In the genomic region with DNA sequence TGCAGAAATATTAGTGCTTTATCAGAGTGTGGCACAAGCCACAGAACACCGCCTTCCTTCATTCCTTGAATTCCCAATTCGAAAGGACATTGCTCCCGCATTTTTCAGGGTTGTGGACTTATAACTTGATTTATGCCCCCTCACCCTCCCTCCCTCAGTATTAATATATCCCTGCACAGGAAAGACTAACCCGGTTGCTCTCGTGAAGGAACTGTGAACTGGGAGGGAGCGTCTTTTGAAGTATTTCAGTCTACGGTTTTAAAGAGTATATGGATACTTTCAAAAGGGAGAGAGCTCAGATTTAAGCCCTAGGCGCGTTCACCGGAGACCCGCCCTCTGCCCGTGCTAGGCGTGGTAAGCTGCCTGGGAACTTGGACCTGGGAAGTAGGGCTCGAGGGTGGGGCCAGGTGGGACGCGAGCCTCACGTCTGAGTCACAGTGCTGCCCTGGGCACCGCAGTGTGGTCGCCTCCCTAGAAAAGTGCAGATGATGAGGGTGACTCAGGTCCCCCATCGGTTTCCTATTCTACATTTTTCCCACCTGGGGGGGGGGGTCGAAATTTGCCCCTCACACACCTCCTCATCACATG, we compare ENCODE assay signal across 11 mouse cellular contexts. TPM values are rescaled to one million over a fixed set of nuclear protein-coding genes. Genes with fewer than 3 reads are reported as not detected.
DNase-seq lines count a peak whose midpoint lies in the region; ATAC-seq and TF ChIP-seq lines count a peak whose summit lies in the region.
"Had no signal": no experiment of that assay in that cellular context is flagged by ENCODE, and none has a peak within 500 bp of the region (broad histone marks: within the 10 kb centered on the region; RNA-seq: fewer than 3 reads in every experiment).

No protein-coding gene starts in this region.

- no peak for TF ChIP-seq POLR2A in embryonic fibroblast, embryonic 13.5 days (IDR thresholded peaks at IDR 0.05; ENCODE audit: low read depth, low read length)

- peak; percentile 85 for DNase-seq in stomach, postnatal 0 days (ENCODE audit: low spot score)
- DNase-seq in left cerebral cortex, postnatal 10 days (ENCODE audit: extremely low spot score in 1 of 2, low spot score in 2 of 2): no peak
- DNase-seq: thymus, postnatal 14 days had no signal

- H3K4me3 ChIP-seq in megakaryocyte, embryonic 14.5 days (replicated peaks): peak overlapping the region; percentile 23
- H3K4me3 ChIP-seq in embryonic fibroblast, embryonic 13.5 days (ENCODE audit: insufficient read depth, low read length): no peak overlapping the region
- no peak overlapping the region for H3K4me3 ChIP-seq in limb, embryonic 15.5 days
- H3K4me3 ChIP-seq in stomach, postnatal 0 days (ENCODE audit: low read depth, low read length): no peak overlapping the region
- H3K4me3 ChIP-seq: left cerebral cortex, adult 2 months; neural tube, embryonic 15.5 days had no signal

- H3K9ac ChIP-seq in limb, embryonic 15.5 days: no peak overlapping the region
- no peak overlapping the region for H3K9ac ChIP-seq in stomach, postnatal 0 days (ENCODE audit: low read length)
- H3K9ac ChIP-seq: hindbrain, embryonic 14.5 days; neural tube, embryonic 15.5 days had no signal

- no peak for TF ChIP-seq CTCF in embryonic fibroblast, embryonic 13.5 days (IDR thresholded peaks at IDR 0.05; ENCODE audit: borderline replicate concordance, insufficient read depth, low read length)
- no peak for TF ChIP-seq CTCF in stomach, postnatal 0 days (IDR thresholded peaks at IDR 0.05; ENCODE audit: low read depth)

- intact Hi-C loops in left cerebral cortex, postnatal 10 days (cut with DNase I): no loop called here

- no peaks in the 10 kb centered on the region for H3K36me3 ChIP-seq in megakaryocyte, embryonic 14.5 days (replicated peaks; ENCODE audit: low read length)
- no peaks in the 10 kb centered on the region for H3K36me3 ChIP-seq in limb, embryonic 15.5 days
- H3K36me3 ChIP-seq in stomach, postnatal 0 days (ENCODE audit: control insufficient read depth, insufficient read depth, low read length): no peaks in the 10 kb centered on the region
- H3K36me3 ChIP-seq: neural tube, embryonic 15.5 days had no signal

- TF ChIP-seq EP300 in stomach, postnatal 0 days (optimal IDR thresholded peaks at IDR 0.05): no peak

- peaks cover 18% of the 10 kb centered on the region for H3K4me1 ChIP-seq in megakaryocyte, embryonic 14.5 days
- peaks cover 18% of the 10 kb centered on the region for H3K4me1 ChIP-seq in embryonic fibroblast, embryonic 13.5 days (ENCODE audit: control insufficient read depth, insufficient read depth, low read length)
- peaks cover 22% of the 10 kb centered on the region for H3K4me1 ChIP-seq in limb, embryonic 15.5 days
- H3K4me1 ChIP-seq in stomach, postnatal 0 days (replicated peaks; ENCODE audit: control insufficient read depth, insufficient read depth): peaks cover 6% of the 10 kb centered on the region; the same call in 1 of the 2 replicates

- WGBS in limb, embryonic 15.5 days: 25% methylated on average over 21 of the region's 21 CpGs
- WGBS in stomach, postnatal 0 days: 22% methylated on average over 21 of the region's 21 CpGs

- peaks cover 44% of the 10 kb centered on the region for H3K27me3 ChIP-seq in megakaryocyte, embryonic 14.5 days (replicated peaks)
- H3K27me3 ChIP-seq in limb, embryonic 15.5 days: no peaks in the 10 kb centered on the region
- no peaks in the 10 kb centered on the region for H3K27me3 ChIP-seq in stomach, postnatal 0 days (ENCODE audit: control insufficient read depth, insufficient read depth, low read length)
- H3K27me3 ChIP-seq: neural tube, embryonic 15.5 days had no signal

- peak overlapping the region; percentile 60 for H3K27ac ChIP-seq in embryonic fibroblast, embryonic 13.5 days (ENCODE audit: insufficient read depth, low read length)
- no peak overlapping the region for H3K27ac ChIP-seq in limb, embryonic 15.5 days
- H3K27ac ChIP-seq in stomach, postnatal 0 days (replicated peaks): no peak overlapping the region
- H3K27ac ChIP-seq: hindbrain, embryonic 14.5 days; left cerebral cortex, adult 2 months; neural tube, embryonic 15.5 days had no signal

- no peak for ATAC-seq in megakaryocyte, adult 5-6 weeks (ENCODE audit: poor library complexity, severe bottlenecking)
- ATAC-seq in limb, embryonic 15.5 days (ENCODE audit: insufficient number of reproducible peaks, low FRiP score, low TSS enrichment, low read depth): no peak
- ATAC-seq in stomach, postnatal 0 days (ENCODE audit: low FRiP score, low TSS enrichment): peak; percentile 93
- no peak for ATAC-seq in monocyte, adult 5-6 weeks (replicated peaks; ENCODE audit: insufficient number of reproducible peaks, low FRiP score, low TSS enrichment, poor library complexity, severe bottlenecking)

- peaks cover 8% of the 10 kb centered on the region; the same call in 1 of the 2 replicates for H3K9me3 ChIP-seq in megakaryocyte, embryonic 14.5 days
- no peaks in the 10 kb centered on the region for H3K9me3 ChIP-seq in limb, embryonic 15.5 days
- no peaks in the 10 kb centered on the region for H3K9me3 ChIP-seq in stomach, postnatal 0 days (ENCODE audit: control insufficient read depth, low read length)
- H3K9me3 ChIP-seq: neural tube, embryonic 15.5 days had no signal

- 0 out of 2 replicates have a peak overlapping the region, but pooled peaks have one; percentile 20 for H3K4me2 ChIP-seq in limb, embryonic 15.5 days
- 0 out of 2 replicates have a peak overlapping the region, but pooled peaks have one; percentile 14 for H3K4me2 ChIP-seq in stomach, postnatal 0 days (replicated peaks; ENCODE audit: low read depth)
- H3K4me2 ChIP-seq: hindbrain, embryonic 14.5 days; neural tube, embryonic 15.5 days had no signal

RNA-seq across cellular contexts. Expression of gene Amotl2, which starts 54.9 kb away (rescaled TPM):
- 17.8 and 18.5 TPM in 2 replicates for polyA plus RNA-seq in megakaryocyte, embryonic 14.5 days (2012; ENCODE audit: insufficient read depth, low replicate concordance)
- total RNA-seq in megakaryocyte, adult 5-6 weeks (2015): 1.3 and 1.7 TPM in 2 replicates
- total RNA-seq in megakaryocyte, adult 5-6 weeks (2017): 1.1 and 2.8 TPM in 2 replicates
- polyA plus RNA-seq in embryonic fibroblast, embryonic 13.5 days (2011; ENCODE audit: insufficient read length, low read depth, missing spikeins): 135 and 188 TPM in 2 replicates
- polyA plus RNA-seq in limb, embryonic 15.5 days (2015; fragmentation: Nextera tagmentation; extraction: Ambion mirVana): 60.7 and 61.5 TPM in 2 replicates
- polyA plus RNA-seq in stomach, postnatal 0 days (2015; fragmentation: Nextera tagmentation; extraction: Ambion mirVana): 18.6 and 22.7 TPM in 2 replicates
- 1.9 TPM in 1 of 3 replicates, not detected in the others for total RNA-seq in monocyte, adult 5-6 weeks (2017)
- 10 to 100 TPM; 15.2 to 16.5 TPM for total RNA-seq in left cerebral cortex, postnatal 10 days (2021)
